Mouse (Mus musculus) fibroblast of lung, adult 2 months (primary cell): ENCODE measurements at regions not wholly inside any gene's neighbourhood (a gene's known extent, or its start where the extent isn't known, plus 50 kb on each side); places are given as distances from the start of the nearest gene placed in this dataset.
"Not testable (repeated sequence)": the region's sequence is repeated elsewhere in the genome, so short reads cannot be mapped to it uniquely, and the experiment has no call there.

Source experiments
- DNase-seq: peaks from one replicate; pipeline ENCODE4 v3.0.0-alpha.2; 2011; ENCODE audit warnings: low read depth

- DNase-seq, result no peak
Observed at GRCm38 (mm10) chr2:133738839-133739430, 187.0 kb downstream of the Bmp2 start.

- no peak for DNase-seq
Observed at GRCm38 (mm10) chr2:133748493-133748892, 196.5 kb downstream of the Bmp2 start.

GRCm38 (mm10) chr2:133749846-133750637 is 198.1 kb downstream of the Bmp2 start:
- DNase-seq, result no peak

GRCm38 (mm10) chr2:133754088-133754487 is 202.1 kb downstream of the Bmp2 start:
- DNase-seq, result no peak

- DNase-seq, result peak; percentile 45
Observed at GRCm38 (mm10) chr2:133761496-133761895, 209.5 kb downstream of the Bmp2 start.

DNA sequence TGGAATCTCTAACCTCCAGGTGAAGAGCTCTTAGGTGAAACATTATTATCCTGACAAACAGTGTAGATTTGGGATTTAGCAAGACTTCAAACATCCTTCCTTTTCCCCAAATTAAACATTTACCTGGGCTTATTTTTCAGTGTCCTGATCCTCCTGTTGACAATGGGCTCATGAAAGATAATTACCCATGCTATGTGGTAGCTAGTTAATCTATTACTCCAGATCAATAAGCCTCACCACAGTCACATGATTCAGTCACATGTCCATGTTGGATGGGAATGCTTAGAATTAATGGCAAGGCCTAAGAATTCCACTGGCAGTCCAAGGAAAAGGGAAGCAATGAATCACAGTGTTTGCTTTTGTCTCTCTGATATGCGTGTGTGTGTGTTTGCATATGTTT is 216.6 kb downstream of the Bmp2 start:
- no peak for DNase-seq

- DNase-seq, result no peak
Observed at GRCm38 (mm10) chr2:133783588-133784342, 231.8 kb downstream of the Bmp2 start.

DNA sequence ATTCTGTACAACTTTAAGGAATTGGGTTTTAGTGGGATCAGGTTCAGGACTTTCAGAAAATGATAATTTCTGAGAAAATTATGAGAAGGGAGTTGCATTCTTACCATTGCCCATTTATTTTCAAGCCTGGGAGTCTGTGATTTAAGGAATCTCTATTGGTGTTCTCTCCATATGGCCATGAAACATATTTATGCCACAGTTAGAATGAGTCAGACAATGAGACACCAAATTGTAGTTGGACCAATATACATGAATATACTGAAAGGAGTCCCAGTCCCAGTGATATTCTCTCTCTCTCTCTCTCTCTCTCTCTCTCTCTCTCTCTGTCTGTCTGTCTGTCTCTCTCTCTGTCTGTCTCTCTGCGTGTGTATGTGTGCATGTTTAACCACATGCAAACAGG is 239.1 kb downstream of the Bmp2 start:
- DNase-seq, result no peak

- DNase-seq, result peak; percentile 7
Observed at GRCm38 (mm10) chr2:133793293-133793692, 241.3 kb downstream of the Bmp2 start.

- no peak for DNase-seq
Observed at GRCm38 (mm10) chr2:133802666-133803065, 250.7 kb downstream of the Bmp2 start.

- DNase-seq, result no peak
Observed at GRCm38 (mm10) chr2:133821418-133821817, 269.5 kb downstream of the Bmp2 start.

DNA sequence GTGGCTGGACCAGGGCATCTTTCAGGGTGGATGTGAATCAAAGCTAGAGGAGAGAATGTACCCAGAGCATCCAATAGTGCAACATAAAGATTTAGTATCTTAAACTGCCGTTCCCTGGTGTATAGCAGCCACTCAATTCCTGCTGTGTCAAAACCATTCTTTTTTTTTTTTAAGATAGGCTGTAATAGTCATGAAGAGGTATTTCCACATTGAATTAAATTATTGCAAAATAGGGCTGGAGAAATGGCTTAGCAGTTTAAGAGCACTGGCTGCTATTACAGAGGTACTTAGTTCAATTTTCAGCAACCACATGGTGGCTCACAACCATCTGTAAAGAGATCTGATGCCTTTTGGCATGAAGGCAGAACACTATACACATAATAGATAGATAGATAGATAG is 277.4 kb downstream of the Bmp2 start:
- no peak for DNase-seq

DNA sequence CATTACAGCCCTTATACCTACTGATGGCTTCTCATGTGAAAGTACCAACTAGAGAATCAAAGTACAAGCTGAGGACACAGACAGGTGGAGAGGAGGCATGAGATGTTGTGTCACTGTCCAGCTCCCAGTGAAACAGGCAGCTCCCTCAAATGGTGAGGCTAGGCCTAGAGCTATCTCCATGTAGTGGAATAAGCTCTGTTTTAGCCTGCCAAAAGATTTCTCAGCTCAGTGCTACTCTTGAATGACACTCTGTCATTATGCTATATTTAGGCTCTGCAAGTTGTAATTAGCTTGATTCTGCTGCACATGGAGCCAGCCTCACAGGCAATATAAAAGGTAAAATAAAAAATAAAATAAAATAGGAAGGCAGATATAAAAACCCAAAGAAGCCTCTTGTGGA is 298.5 kb downstream of the Bmp2 start:
- DNase-seq, result no peak

DNA sequence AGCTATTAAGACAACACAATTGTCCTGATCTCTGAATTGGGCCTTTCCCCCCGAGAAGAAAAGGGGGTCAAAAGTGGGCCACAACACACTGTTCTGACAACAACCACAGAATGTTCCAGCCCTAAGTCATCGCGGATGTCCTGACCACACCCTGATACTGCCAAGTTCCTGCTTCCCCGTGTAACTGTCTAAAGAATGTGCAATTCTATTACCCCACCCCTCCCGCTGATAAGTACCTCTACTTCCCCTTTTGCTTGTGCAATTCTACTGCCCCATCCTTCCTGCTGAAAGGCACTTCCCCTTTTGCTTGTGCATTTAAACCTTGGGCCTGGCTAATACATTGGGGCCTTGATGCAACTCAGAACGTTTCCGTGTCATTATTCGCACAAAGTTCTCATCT is 323.0 kb downstream of the Bmp2 start:
- DNase-seq, result not testable (repeated sequence)

- no peak for DNase-seq
Observed at GRCm38 (mm10) chr2:133883682-133884081, 331.7 kb downstream of the Bmp2 start.

GRCm38 (mm10) chr2:133906269-133906668 is 354.3 kb downstream of the Bmp2 start:
- DNase-seq, result no peak
